Mouse (Mus musculus): ENCODE measurements around the gene Tmem255b.

Gene Tmem255b

GRCm38 (mm10) chr8:13492198-13492995 lies 57.4 kb downstream of the Tmem255b start:
- no peak for DNase-seq (ENCODE audit: low spot score)

- DNase-seq (ENCODE audit: low spot score), result no peak
Observed at GRCm38 (mm10) chr8:13493011-13493410, 58.0 kb downstream of the Tmem255b start.

DNA sequence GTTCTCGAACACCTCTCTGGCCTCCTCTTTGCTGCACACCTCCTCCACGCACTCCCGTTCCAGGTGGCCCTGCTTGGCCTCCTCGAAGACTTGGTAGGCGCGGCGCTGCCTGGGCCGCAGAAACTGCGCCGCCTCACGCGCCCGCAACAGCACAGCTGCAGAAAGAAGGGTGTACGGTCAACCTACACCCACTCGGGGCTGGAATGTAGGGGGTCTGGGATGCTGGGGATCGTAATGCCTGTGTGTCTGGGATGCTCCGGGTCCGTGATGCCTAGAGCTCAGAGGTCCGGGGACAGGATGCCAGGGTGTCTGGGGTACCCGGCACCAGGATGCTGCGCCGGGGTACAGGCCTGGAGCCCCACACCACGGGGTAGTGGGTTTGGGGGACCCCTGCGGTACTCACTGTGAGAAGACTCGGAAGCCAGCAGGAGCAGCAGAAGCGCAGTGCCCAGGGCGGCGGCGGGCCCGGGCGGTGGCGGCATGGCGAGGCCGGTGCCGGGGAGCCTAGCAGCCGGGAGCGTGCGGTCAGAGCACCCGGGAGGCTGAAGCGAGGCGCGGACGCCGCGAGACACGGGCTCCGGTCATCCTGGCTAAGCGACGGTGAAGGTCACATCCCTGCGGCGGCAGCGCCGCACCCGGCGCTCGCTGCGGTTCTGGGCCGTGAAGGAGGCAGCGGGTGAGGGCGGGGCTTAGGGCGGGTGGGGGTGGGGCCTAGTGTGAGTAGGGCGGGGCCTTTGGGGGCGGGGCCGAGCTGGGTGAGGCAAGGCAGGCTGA lies 59.1 kb downstream of the Tmem255b start, which contains the start of gene Gas6:
Gene Gas6 (minus strand): TSS at position 633 of the 774 bp plus-strand sequence.
- peak; percentile 53 for DNase-seq (ENCODE audit: low spot score)

- DNase-seq (ENCODE audit: low spot score), result no peak
Observed at GRCm38 (mm10) chr8:13501221-13501620, 66.2 kb downstream of the Tmem255b start.

DNA sequence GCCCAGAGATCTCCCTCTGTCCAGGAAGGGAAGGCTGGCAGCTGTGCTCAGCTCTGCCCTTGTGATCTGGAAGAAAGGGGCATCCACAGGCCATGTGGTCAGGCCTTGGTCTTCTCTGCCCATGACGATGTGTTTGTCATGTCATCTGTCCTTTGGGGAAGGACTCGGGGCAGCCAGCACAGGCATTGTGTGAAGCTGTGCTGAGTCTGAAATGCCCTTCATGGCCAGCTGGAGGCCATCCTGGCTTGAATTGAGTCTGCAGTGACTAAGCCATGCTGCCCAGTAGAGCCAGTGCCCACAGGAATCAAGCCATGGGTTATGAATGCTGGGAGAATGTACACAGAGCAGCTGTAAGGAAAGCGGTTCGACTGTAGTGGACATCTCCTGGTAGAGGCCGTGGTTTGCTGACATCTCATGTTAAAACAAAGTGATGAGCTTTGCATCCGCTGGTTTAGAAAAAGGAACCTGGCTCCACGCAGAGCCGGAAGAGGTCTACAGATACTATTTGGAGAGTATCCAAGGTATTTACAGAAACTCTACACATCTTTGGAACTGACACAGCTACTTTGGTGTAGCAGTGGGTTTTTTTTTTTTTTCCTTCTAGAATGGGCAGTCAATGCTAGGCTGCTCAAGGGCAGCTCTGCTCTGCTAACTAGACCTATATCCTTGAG lies 69.1 kb downstream of the Tmem255b start:
- DNase-seq (ENCODE audit: low spot score), result no peak

GRCm38 (mm10) chr8:13504894-13505674 lies 70.1 kb downstream of the Tmem255b start:
- no peak for DNase-seq (ENCODE audit: low spot score)

DNA sequence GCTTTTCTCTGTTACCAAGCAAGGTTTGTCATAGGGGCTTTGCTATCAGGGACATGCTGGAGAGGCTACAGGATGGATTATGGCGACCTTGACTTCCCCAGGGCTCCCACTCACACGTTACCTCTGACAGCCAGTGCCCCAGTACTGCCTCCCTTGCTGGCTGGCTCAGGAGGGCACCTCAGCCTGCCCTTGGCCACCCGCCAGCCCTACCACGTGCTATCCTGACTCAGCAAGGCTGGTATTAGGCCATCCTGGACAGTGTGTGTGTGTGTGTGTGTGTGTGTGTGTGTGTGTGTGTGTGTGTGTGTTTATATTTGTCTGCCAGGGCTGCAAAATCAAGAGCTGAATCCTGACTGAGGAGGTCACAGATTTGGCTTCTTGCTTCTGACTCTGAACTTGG lies 71.9 kb downstream of the Tmem255b start:
- no peak for DNase-seq (ENCODE audit: low spot score)

- DNase-seq (ENCODE audit: low spot score), result no peak
Observed at GRCm38 (mm10) chr8:13507284-13507937, 72.4 kb downstream of the Tmem255b start.

- no peak for DNase-seq (ENCODE audit: low spot score)
Observed at GRCm38 (mm10) chr8:13512016-13512415, 77.0 kb downstream of the Tmem255b start.

GRCm38 (mm10) chr8:13512677-13513076 lies 77.7 kb downstream of the Tmem255b start:
- DNase-seq (ENCODE audit: low spot score), result no peak

DNA sequence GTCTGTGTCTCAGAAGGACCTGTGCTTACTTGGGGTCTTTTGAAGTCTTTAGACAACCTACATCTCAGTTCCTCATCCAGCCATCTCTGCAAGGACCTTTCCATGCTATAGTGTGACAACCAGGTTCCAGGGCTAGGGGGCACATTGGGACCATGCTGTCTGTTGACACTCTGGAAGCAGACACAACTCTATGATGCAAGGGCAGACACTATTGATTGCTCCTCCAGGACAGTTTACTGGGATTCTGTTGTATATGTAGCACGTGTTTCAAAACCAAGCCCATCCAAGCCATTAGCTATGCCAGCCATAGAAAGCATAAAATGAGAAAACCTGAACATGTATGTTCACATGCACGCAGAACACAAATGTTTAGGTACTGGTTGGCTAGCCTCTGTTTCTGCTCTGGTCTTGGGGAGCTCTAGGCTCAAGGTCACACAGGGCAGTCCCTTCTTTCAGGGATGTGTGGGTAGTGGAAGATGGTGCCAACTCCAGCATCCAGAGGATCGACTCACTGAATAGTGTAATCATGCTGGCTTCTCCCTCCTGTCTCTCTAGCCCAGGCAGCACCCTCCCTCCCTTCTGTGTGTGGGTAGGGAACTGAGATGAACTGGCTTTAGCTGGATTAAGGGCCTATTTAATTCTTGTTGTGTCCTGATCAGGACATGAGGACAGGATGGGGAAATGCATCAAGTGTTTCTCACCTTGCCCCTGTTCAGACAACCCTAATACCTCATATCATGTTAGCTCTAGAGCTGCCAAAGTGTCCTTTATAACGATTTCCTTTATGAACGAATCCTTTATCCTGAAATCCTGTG lies 78.8 kb downstream of the Tmem255b start:
- DNase-seq (ENCODE audit: low spot score), result no peak

- DNase-seq (ENCODE audit: low spot score), result no peak
Observed at GRCm38 (mm10) chr8:13516011-13516442, 81.0 kb downstream of the Tmem255b start.

DNA sequence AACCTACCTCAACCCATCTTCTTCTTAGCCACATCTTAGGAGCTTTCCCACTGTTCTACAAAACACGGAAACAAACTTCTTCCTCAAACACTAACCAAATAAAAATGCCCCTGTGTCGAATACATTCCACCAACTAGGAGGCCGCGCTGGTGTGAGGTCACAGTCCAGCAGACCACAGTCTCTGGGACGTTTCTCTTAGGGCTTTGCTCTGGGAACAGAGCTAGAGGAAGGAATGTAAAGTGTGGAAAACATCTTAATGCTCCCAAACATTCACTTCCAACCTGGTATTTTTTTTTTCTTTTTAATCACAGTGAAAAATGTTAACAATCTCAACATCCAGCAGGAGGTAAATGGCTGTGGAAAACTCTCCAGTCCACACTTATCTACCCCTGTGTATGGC lies 81.7 kb downstream of the Tmem255b start:
- no peak for DNase-seq (ENCODE audit: low spot score)

GRCm38 (mm10) chr8:13517284-13517781 lies 82.3 kb downstream of the Tmem255b start:
- DNase-seq (ENCODE audit: low spot score), result no peak
